Mouse (Mus musculus) adrenal gland, postnatal 10 days (tissue): ENCODE data around the gene 2410015M20Rik. TPM values are rescaled to one million over a fixed set of nuclear protein-coding genes. Genes with fewer than 3 reads are reported as not detected.

Experiments used
- DNase-seq: peaks from one replicate; pipeline ENCODE4 v3.0.0; 2021; ENCODE audit warnings: mixed read lengths
- total RNA-seq, 2 experiments: library from RNA; stranded (reverse); gene quantifications; 2 replicates each; pipeline ENCODE4 v1.2.3; 2021

The 2410015M20Rik gene
- total RNA-seq, 2 experiments from 2014 or later, result 468 to 485 TPM

DNA sequence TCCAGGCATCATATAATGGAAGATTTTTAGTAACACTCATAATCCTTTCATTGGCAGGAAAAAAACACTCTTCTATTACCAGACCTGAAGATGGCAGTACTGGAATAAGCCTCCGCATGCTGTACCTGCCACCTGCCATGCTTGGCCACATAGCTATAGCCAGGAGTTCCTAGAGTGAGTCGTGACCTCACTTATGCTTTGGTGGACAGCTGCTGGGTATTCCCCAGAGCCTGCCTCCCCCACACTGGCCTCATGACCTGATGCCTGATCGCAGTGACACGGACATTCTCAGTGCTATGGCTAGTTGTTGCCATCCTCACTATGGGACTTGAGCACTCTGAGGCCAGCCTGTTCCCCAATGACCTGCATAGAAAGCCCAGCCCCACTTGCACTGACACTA lies 39.3 kb downstream of the 2410015M20Rik start:
- DNase-seq, result no peak

- DNase-seq, result no peak
Observed at GRCm38 (mm10) chr17:56567370-56567769, 42.2 kb downstream of the 2410015M20Rik start.

DNA sequence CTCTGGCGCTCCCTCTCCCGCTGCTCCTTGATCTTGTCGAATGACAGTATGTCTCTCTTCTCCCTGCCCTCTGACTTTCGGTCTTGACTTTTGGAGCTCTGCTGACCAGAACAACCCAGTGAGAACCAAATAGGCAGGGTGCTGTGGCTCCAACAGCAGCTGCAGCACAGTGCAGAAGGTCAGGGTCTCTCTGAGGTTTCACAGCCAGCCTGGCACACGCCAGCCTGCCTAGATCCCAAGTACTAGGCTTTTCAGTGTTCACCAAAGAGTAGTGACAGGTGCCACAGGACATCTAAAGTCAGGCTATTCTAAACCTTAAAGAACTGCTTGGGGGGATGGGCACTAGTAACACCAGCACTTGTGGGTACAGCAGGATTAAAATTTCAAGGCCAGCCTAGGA lies 42.7 kb downstream of the 2410015M20Rik start:
- no peak for DNase-seq

GRCm38 (mm10) chr17:56566293-56566692 lies 43.3 kb downstream of the 2410015M20Rik start:
- no peak for DNase-seq

GRCm38 (mm10) chr17:56561866-56562265 lies 47.7 kb downstream of the 2410015M20Rik start:
- DNase-seq, result peak; percentile 40

DNA sequence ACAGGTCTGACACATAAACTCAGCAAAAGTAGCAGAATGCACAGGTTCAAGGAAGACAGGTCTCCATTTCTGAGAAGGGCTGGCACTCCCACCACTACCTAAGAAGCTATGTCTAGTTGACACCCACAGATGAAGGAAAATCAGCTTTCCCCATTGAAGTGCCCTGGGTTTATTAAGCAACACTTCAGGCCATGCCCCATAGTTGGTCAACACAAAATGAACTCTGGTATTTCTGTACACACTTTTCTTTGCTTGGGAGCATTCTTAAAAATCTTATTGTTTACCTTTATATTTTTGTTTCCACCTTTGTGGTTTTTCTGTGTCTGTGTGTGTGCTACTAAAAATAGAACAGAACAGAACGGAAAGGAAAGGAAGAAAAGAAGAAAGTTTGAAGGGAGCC lies 49.4 kb downstream of the 2410015M20Rik start:
- no peak for DNase-seq

DNA sequence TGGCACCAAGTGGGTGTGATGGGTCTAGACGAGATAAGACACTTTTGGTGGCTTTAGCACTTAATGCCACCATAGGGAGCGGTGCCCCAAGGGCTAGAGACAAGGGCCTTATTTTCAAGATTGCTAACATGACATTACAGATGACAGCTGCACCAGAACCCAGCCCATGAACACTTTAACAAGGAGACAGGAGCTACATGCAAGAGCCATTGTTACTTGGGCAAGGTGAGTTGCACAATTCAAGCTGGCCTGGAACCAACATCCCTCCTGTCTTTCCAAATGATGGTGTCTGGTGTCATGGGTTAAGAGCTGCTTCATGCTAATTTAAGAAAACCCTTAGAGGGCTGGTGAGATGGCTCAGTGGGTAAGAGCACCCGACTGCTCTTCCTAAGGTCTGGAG lies 50.2 kb downstream of the 2410015M20Rik start:
- DNase-seq, result peak; percentile 36

GRCm38 (mm10) chr17:56558448-56558847 lies 51.1 kb downstream of the 2410015M20Rik start:
- peak; percentile 79 for DNase-seq

Other genes starting within 250 kb of the 2410015M20Rik start
- 100 to 1,000 TPM in 1 of 2 experiments, 10 to 100 TPM in 1; 77.1 to 106 TPM for gene Ptprs, start 133.3 kb downstream of the 2410015M20Rik start, total RNA-seq
- gene Znrf4, start 97.3 kb downstream of the 2410015M20Rik start, total RNA-seq, result not detected
- gene Gm20219, start 55.4 kb downstream of the 2410015M20Rik start, total RNA-seq, result under 1 TPM; 0.69 to 0.70 TPM
- gene Safb2, start 25.2 kb downstream of the 2410015M20Rik start, total RNA-seq, result 100 to 1,000 TPM in 1 of 2 experiments, 10 to 100 TPM in 1; 79.8 to 124 TPM
- gene Safb, start 24.9 kb downstream of the 2410015M20Rik start, total RNA-seq, result 100 to 1,000 TPM in 1 of 2 experiments, 10 to 100 TPM in 1; 92.1 to 113 TPM
- gene Rpl36, start 3.6 kb upstream of the 2410015M20Rik start, total RNA-seq, result 1,000 to 10,000 TPM; 1,095 to 1,101 TPM
- 100 to 1,000 TPM; 229 to 256 TPM for gene Lonp1, start 17.1 kb upstream of the 2410015M20Rik start, total RNA-seq
- 1 to 10 TPM in 1 of 2 experiments, under 1 TPM in 1; 0.66 to 1.1 TPM for gene Catsperd, start 18.4 kb upstream of the 2410015M20Rik start, total RNA-seq
- 10 to 100 TPM; 56.6 to 62.0 TPM for gene Ranbp3, start 63.5 kb upstream of the 2410015M20Rik start, total RNA-seq
- gene Ndufa11, start 108.0 kb upstream of the 2410015M20Rik start, total RNA-seq, result 100 to 1,000 TPM; 432 to 465 TPM
- gene Vmac, start 108.3 kb upstream of the 2410015M20Rik start, total RNA-seq, result 10 to 100 TPM; 16.8 to 24.2 TPM
- 1 to 10 TPM; 5.9 to 6.3 TPM for gene Nrtn, start 147.8 kb upstream of the 2410015M20Rik start, total RNA-seq
- gene Dus3l, start 155.0 kb upstream of the 2410015M20Rik start, total RNA-seq, result 10 to 100 TPM; 27.6 to 34.5 TPM
- under 1 TPM; 0.27 to 0.42 TPM for gene Prr22, start 160.5 kb upstream of the 2410015M20Rik start, total RNA-seq
- gene Rfx2, start 221.2 kb upstream of the 2410015M20Rik start, total RNA-seq, result 1 to 10 TPM; 5.5 to 5.7 TPM